Mouse (Mus musculus) hindbrain, postnatal 0 days (tissue): ENCODE data around the gene Erp29. TPM values are rescaled to one million over a fixed set of nuclear protein-coding genes. Genes with fewer than 3 reads are reported as not detected.

Experiments used
- ATAC-seq: fragments of 200-750 bp; cut with Nextera tagmentation; 2 replicates; pipeline ENCODE4 v1.8.0; 2017; ENCODE audit warnings: mild to moderate bottlenecking, moderate TSS enrichment, moderate library complexity
- DNase-seq: peaks from one replicate; pipeline ENCODE4 v3.0.0-alpha.2; 2015; ENCODE audit warnings: low spot score
- H3K27ac ChIP-seq: fragments of 300-500 bp; sonication (generic); 2 replicates; pipeline ENCODE4 v1.5.1; 2014; ENCODE audit warnings: mild to moderate bottlenecking
- H3K27me3 ChIP-seq: fragments of 300-500 bp; sonication (generic); 2 replicates; pipeline ENCODE4 v1.6.1; 2014; ENCODE audit warnings: low read length, mixed read lengths; ENCODE audit not compliant: insufficient read depth
- H3K36me3 ChIP-seq: fragments of 300-500 bp; sonication (generic); 2 replicates; pipeline ENCODE4 v1.6.1; 2014; ENCODE audit warnings: low read length, mixed read lengths; ENCODE audit not compliant: insufficient read depth
- H3K4me1 ChIP-seq: fragments of 300-500 bp; sonication (generic); 2 replicates; pipeline ENCODE4 v1.6.1; 2014; ENCODE audit warnings: antibody characterized with exemption, low read length, mixed read lengths; ENCODE audit not compliant: insufficient read depth
- H3K4me2 ChIP-seq: fragments of 300-500 bp; sonication (generic); 2 replicates; pipeline ENCODE4 v1.6.1; 2014; ENCODE audit warnings: low read depth, mild to moderate bottlenecking, low read length, moderate library complexity, mixed read lengths
- H3K4me3 ChIP-seq: fragments of 300-500 bp; sonication (generic); 2 replicates; pipeline ENCODE4 v1.5.1; 2014; ENCODE audit warnings: low read length
- H3K9ac ChIP-seq: fragments of 300-500 bp; sonication (generic); replicated peaks from 2 replicates; pipeline ENCODE4 v1.6.1; 2014; ENCODE audit warnings: mild to moderate bottlenecking, low read length, moderate library complexity, mixed read lengths
- H3K9me3 ChIP-seq: fragments of 300-500 bp; sonication (generic); 2 replicates; pipeline ENCODE4 v1.6.1; 2016; ENCODE audit warnings: low read length, mixed read lengths
- CTCF ChIP-seq: IDR thresholded peaks from 2 replicates; pipeline ENCODE4 v1.5.1; 2016; ENCODE audit warnings: antibody characterized with exemption, control low read depth, low read depth
- WGBS: fragments of 180-500 bp; shearing (Covaris S2); extraction: QIAGEN DNeasy Blood & Tissue Kit; methylation state at CpG from one replicate; pipeline ENCODE4 v1.1.7; 2014; 5-methylcytosine and 5-hydroxymethylcytosine counted together
- polyA plus RNA-seq: library from polyadenylated mRNA; unstranded; fragments of >200 nt; fragmentation: Nextera tagmentation; extraction: Ambion mirVana; gene quantifications from 2 replicates; pipeline ENCODE4 v1.2.1, GENCODE M21; 2015
- total RNA-seq: library from RNA; depleted of rRNA; stranded (reverse); fragments of >200 nt; gene quantifications from 2 replicates; pipeline ENCODE4 v1.2.3, GENCODE M21; 2014; rRNA removed

Erp29 gene
- total and polyA plus RNA-seq, 2 experiments from 2014 or later: 37.1 to 192 TPM

- peak within 1 kb of the TSS; percentile 90 for H3K27ac ChIP-seq
- H3K4me3 ChIP-seq: peak within 1 kb of the TSS; percentile 75
- H3K27me3 ChIP-seq: no peaks in the 10 kb centered on the region
- no peak for TF ChIP-seq CTCF
- DNase-seq: peak; percentile 97
- H3K36me3 ChIP-seq: peaks cover 10% of the 10 kb centered on the region; the same call in 1 of the 2 replicates
- H3K9ac ChIP-seq: peak within 1 kb of the TSS; percentile 88
- peak within 1 kb of the TSS; percentile 64 for H3K4me2 ChIP-seq
- H3K4me1 ChIP-seq: peaks cover 3% of the 10 kb centered on the region
- no peaks in the 10 kb centered on the region for H3K9me3 ChIP-seq
- ATAC-seq: peak; percentile 93
- WGBS: under 1% methylated on average over 35 of the region's 45 CpGs
Observed at GRCm38 (mm10) chr5:121385461-121386119, 66.7 kb downstream of the Erp29 start, which contains the start of gene Trafd1. Trafd1 (minus strand) TSS chr5:121385632.

GRCm38 (mm10) chr5:121384757-121385460, 67.4 kb downstream of the Erp29 start:
- no peak for TF ChIP-seq CTCF
- peak overlapping the region; percentile 75 for H3K4me3 ChIP-seq
- peak; percentile 76 for ATAC-seq
- peaks cover 11% of the 10 kb centered on the region; the same call in 1 of the 2 replicates for H3K36me3 ChIP-seq
- peak; percentile 63 for DNase-seq
- peak overlapping the region; percentile 90 for H3K27ac ChIP-seq
- peak overlapping the region; percentile 88 for H3K9ac ChIP-seq
- peak overlapping the region; percentile 64 for H3K4me2 ChIP-seq
- peaks cover 3% of the 10 kb centered on the region for H3K4me1 ChIP-seq
- H3K9me3 ChIP-seq: no peaks in the 10 kb centered on the region
- H3K27me3 ChIP-seq: no peaks in the 10 kb centered on the region
- WGBS: 1% methylated on average over 39 of the region's 47 CpGs

GRCm38 (mm10) chr5:121383857-121384756, 68.2 kb downstream of the Erp29 start:
- H3K4me2 ChIP-seq: peak overlapping the region; percentile 64
- DNase-seq (peak; percentile 29), ATAC-seq (no peak)
- H3K9me3 ChIP-seq: no peaks in the 10 kb centered on the region
- peak overlapping the region; percentile 88 for H3K9ac ChIP-seq
- peak overlapping the region; percentile 75 for H3K4me3 ChIP-seq
- H3K27me3 ChIP-seq: no peaks in the 10 kb centered on the region
- WGBS: 37% methylated on average over 10 of the region's 10 CpGs
- TF ChIP-seq CTCF: no peak
- H3K27ac ChIP-seq: peak overlapping the region; percentile 90
- peaks cover 3% of the 10 kb centered on the region for H3K4me1 ChIP-seq
- peaks cover 17% of the 10 kb centered on the region; the same call in 1 of the 2 replicates for H3K36me3 ChIP-seq

GRCm38 (mm10) chr5:121380692-121381091, 71.6 kb downstream of the Erp29 start:
- WGBS: 94% methylated on average over 2 of the region's 2 CpGs
- Histone ChIP-seq H3K4me1 (peaks cover 3% of the 10 kb centered on the region), H3K27ac (no peak overlapping the region), H3K4me3 (no peak overlapping the region), H3K9me3 (no peaks in the 10 kb centered on the region), H3K4me2 (no peak overlapping the region), H3K9ac (no peak overlapping the region), H3K36me3 (peaks cover 34% of the 10 kb centered on the region; the same call in 1 of the 2 replicates), H3K27me3 (no peaks in the 10 kb centered on the region)
- DNase-seq: peak; percentile 24
- ATAC-seq: no peak
- peak; percentile 69 for TF ChIP-seq CTCF

- WGBS: 92% methylated on average over 13 of the region's 13 CpGs
- H3K27me3 ChIP-seq: no peaks in the 10 kb centered on the region
- H3K9ac ChIP-seq: no peak overlapping the region
- H3K4me1 ChIP-seq: peaks cover 2% of the 10 kb centered on the region
- no peak for DNase-seq
- peaks cover 51% of the 10 kb centered on the region; the same call in 1 of the 2 replicates for H3K36me3 ChIP-seq
- H3K9me3 ChIP-seq: no peaks in the 10 kb centered on the region
- no peak for TF ChIP-seq CTCF
- ATAC-seq: no peak
- no peak overlapping the region for H3K4me3 ChIP-seq
- H3K4me2 ChIP-seq: no peak overlapping the region
- H3K27ac ChIP-seq: no peak overlapping the region
Observed at GRCm38 (mm10) chr5:121378678-121379256, 73.5 kb downstream of the Erp29 start.

Other genes with a start within 250 kb of the Erp29 start
- 343 and 354 TPM in 2 replicates for gene Rpl6, start 248.0 kb downstream of the Erp29 start, total RNA-seq
- gene Rpl6, start 248.0 kb downstream of the Erp29 start, polyA plus RNA-seq: 359 and 380 TPM in 2 replicates
- 103 and 107 TPM in 2 replicates for gene Hectd4, start 232.3 kb downstream of the Erp29 start, total RNA-seq
- 15.1 and 15.9 TPM in 2 replicates for gene Hectd4, start 232.3 kb downstream of the Erp29 start, polyA plus RNA-seq
- 81.9 and 94.4 TPM in 2 replicates for gene Trafd1, start 66.9 kb downstream of the Erp29 start, total RNA-seq
- gene Trafd1, start 66.9 kb downstream of the Erp29 start, polyA plus RNA-seq: 107 and 108 TPM in 2 replicates
- gene Naa25, start 54.6 kb downstream of the Erp29 start, total RNA-seq: 32.9 and 33.9 TPM in 2 replicates
- gene Naa25, start 54.6 kb downstream of the Erp29 start, polyA plus RNA-seq: 37.5 and 38.3 TPM in 2 replicates
- gene Tmem116, start 613 bp downstream of the Erp29 start, total RNA-seq: 0.72 and 7.6 TPM in 2 replicates
- 2.3 and 2.6 TPM in 2 replicates for gene Tmem116, start 613 bp downstream of the Erp29 start, polyA plus RNA-seq
- gene Adam1b, start 50.9 kb upstream of the Erp29 start, total RNA-seq: not detected in 2 replicates
- gene Adam1b, start 50.9 kb upstream of the Erp29 start, polyA plus RNA-seq: not detected in 2 replicates
- gene Adam1a, start 93.0 kb upstream of the Erp29 start, total RNA-seq: 8.5 and 14.4 TPM in 2 replicates
- 1.3 and 1.4 TPM in 2 replicates for gene Adam1a, start 93.0 kb upstream of the Erp29 start, polyA plus RNA-seq
- not detected in 2 replicates for gene Gm42878, start 93.0 kb upstream of the Erp29 start, total RNA-seq
- gene Gm42878, start 93.0 kb upstream of the Erp29 start, polyA plus RNA-seq: not detected in 2 replicates
- 51.0 and 57.6 TPM in 2 replicates for gene Mapkapk5, start 93.4 kb upstream of the Erp29 start, total RNA-seq
- 43.1 and 46.1 TPM in 2 replicates for gene Mapkapk5, start 93.4 kb upstream of the Erp29 start, polyA plus RNA-seq
- 87.7 and 106 TPM in 2 replicates for gene Aldh2, start 141.3 kb upstream of the Erp29 start, total RNA-seq
- 150 and 157 TPM in 2 replicates for gene Aldh2, start 141.3 kb upstream of the Erp29 start, polyA plus RNA-seq
- 1.7 and 3.7 TPM in 2 replicates for gene Acad12, start 166.4 kb upstream of the Erp29 start, total RNA-seq
- 1.6 and 2.2 TPM in 2 replicates for gene Acad12, start 166.4 kb upstream of the Erp29 start, polyA plus RNA-seq
- gene Acad10, start 208.0 kb upstream of the Erp29 start, total RNA-seq: 0.72 and 5.1 TPM in 2 replicates
- gene Acad10, start 208.0 kb upstream of the Erp29 start, polyA plus RNA-seq: 1.2 and 1.4 TPM in 2 replicates
- 41.2 and 41.7 TPM in 2 replicates for gene Brap, start 208.1 kb upstream of the Erp29 start, total RNA-seq
- 43.5 and 44.0 TPM in 2 replicates for gene Brap, start 208.1 kb upstream of the Erp29 start, polyA plus RNA-seq